Mouse (Mus musculus) kidney, postnatal 4 days (tissue): ENCODE data around the gene Btbd35f19.
"Not testable (repeated sequence)": the region's sequence is repeated elsewhere in the genome, so short reads cannot be mapped to it uniquely, and the experiment has no call there.

Experiments
- DNase-seq, 2 experiments: peaks; one replicate each; pipeline ENCODE4 v3.0.0; 2021; ENCODE audit warnings: mixed read lengths in 2 of 2

The Btbd35f19 gene

GRCm38 (mm10) chrX:31383818-31384217 lies at the start of gene Btbd35f19:
Btbd35f19 (minus strand) TSS chrX:31383918.
- not testable (repeated sequence) for DNase-seq

- DNase-seq, result not testable (repeated sequence)
Observed at GRCm38 (mm10) chrX:31341924-31342323, 41.8 kb downstream of the Btbd35f19 start.

- not testable (repeated sequence) for DNase-seq
Observed at GRCm38 (mm10) chrX:31336154-31336553, 47.6 kb downstream of the Btbd35f19 start, which contains the start of gene Btbd35f26. Btbd35f26 (plus strand) TSS chrX:31336454.
